Mouse (Mus musculus) gastrocnemius, postnatal 14 days (tissue): ENCODE measurements around the gene Ppdpf. TPM values are rescaled to one million over a fixed set of nuclear protein-coding genes. Genes with fewer than 3 reads are reported as not detected.

Source experiments
- total RNA-seq, 2 experiments: library from RNA; stranded (reverse); gene quantifications; 2 replicates each; pipeline ENCODE4 v1.2.3; 2021

The Ppdpf gene
- total RNA-seq, 2 experiments from 2014 or later = 52.9 to 58.5 TPM

Other genes with a start within 250 kb of the Ppdpf start
- under 1 TPM; 0.82 TPM for gene Nkain4, start 232.5 kb upstream of the Ppdpf start, total RNA-seq
- gene Arfgap1, start 220.0 kb upstream of the Ppdpf start, total RNA-seq = 10 to 100 TPM; 32.1 to 33.9 TPM
- 1 to 10 TPM; 5.5 to 5.6 TPM for gene Col20a1, start 200.7 kb upstream of the Ppdpf start, total RNA-seq
- 1 to 10 TPM in 1 of 2 experiments, under 1 TPM in 1; 0.93 to 1.3 TPM for gene Chrna4, start 143.7 kb upstream of the Ppdpf start, total RNA-seq
- under 1 TPM; 0.07 to 0.16 TPM for gene Kcnq2, start 51.9 kb upstream of the Ppdpf start, total RNA-seq
- 1,000 to 10,000 TPM; 2,249 to 2,405 TPM for gene Eef1a2, start 30.2 kb upstream of the Ppdpf start, total RNA-seq
- gene Ptk6, start 15.5 kb downstream of the Ppdpf start, total RNA-seq = not detected
- gene Srms, start 25.9 kb downstream of the Ppdpf start, total RNA-seq = under 1 TPM; 0.10 to 0.18 TPM
- not detected for gene Fndc11, start 32.8 kb downstream of the Ppdpf start, total RNA-seq
- gene Helz2, start 54.8 kb downstream of the Ppdpf start, total RNA-seq = 1 to 10 TPM; 2.9 to 3.0 TPM
- 1 to 10 TPM; 6.6 to 6.8 TPM for gene Gmeb2, start 100.8 kb downstream of the Ppdpf start, total RNA-seq
- gene Stmn3, start 127.3 kb downstream of the Ppdpf start, total RNA-seq = under 1 TPM in 1 of 2 experiments, not detected in 1; 0.27 TPM
- gene Rtel1, start 132.5 kb downstream of the Ppdpf start, total RNA-seq = 10 to 100 TPM; 14.2 to 15.5 TPM
- 10 to 100 TPM; 12.5 to 14.3 TPM for gene Zgpat, start 177.7 kb downstream of the Ppdpf start, total RNA-seq
- 10 to 100 TPM; 21.0 to 21.8 TPM for gene Arfrp1, start 178.2 kb downstream of the Ppdpf start, total RNA-seq
- gene Lime1, start 192.8 kb downstream of the Ppdpf start, total RNA-seq = 1 to 10 TPM; 4.4 to 4.6 TPM